Mouse (Mus musculus) CD4-positive, CD25-positive, alpha-beta regulatory T cell, adult 4 months (primary cell): ENCODE results near the gene Cacnb2. TPM values are rescaled to one million over a fixed set of nuclear protein-coding genes. Genes with fewer than 3 reads are reported as not detected.

Experiments
- ATAC-seq: one replicate; pipeline ENCODE4 v1.8.0; 2017
- polyA plus RNA-seq, 2 experiments: library from polyadenylated mRNA; unstranded; fragments of 100-300 nt; shearing (Covaris generic); gene quantifications; one replicate each; pipeline ENCODE4 v1.2.1; 2017

The Cacnb2 gene
- polyA plus RNA-seq, 2 experiments from 2014 or later = 0.24 TPM; not detected in 1

DNA sequence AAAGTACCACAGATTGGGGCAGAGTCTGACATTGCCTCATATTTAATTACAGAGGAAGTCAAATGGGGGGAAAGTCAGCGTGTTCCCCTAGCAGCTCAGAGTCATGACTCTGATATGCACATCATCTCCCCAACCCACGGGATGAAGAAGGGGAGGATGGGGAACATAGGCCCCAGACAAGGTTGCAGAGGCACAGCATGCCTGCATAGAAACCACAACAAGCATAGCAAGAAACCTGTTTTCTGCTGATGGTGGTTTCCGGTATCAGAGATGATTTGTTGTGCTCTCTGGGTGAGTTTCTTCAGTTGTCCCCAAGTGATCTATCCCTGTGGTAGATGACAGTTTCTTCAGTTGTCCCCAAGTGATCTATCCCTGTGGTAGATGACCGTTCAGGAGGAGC lies 389.6 kb downstream of the Cacnb2 start:
- ATAC-seq = peak; percentile 84

DNA sequence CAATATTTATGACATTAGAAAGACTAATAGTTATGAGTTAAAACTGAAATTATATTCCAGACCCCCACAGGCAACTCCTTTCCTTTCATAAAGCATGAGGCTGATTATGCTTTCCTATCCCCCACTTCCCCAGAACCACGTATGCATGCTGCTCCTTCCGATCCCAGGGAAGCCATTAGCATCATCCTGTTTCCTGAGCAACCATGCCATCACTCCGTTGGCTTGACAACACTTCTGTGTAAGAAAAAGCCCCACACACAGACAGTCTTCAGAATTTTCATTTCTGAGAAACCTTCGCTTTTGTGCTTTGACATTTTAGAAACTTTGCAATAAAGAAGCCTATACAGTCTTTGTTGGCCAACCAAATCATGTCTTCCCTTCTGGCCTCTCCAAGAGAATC lies 393.1 kb downstream of the Cacnb2 start:
- ATAC-seq = no peak

DNA sequence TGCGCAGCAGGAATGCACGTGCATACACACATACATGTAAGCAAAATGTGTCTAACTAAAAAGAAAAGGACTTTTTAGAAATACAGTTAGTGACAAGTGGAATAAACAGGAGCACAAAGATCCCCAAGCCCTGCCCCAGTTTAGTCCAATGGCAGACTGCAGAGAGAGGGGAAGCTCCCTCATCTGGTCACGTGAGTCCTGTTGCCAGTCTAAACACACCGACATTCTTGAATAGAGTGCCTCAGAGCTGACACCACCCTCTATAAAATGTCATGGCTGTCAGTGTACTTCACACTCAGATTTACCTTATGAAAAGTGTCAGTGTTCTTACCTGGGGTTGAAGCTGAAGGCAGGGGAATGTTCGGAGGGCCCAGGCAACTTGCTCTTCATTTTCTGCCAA lies 394.9 kb downstream of the Cacnb2 start:
- ATAC-seq = no peak

DNA sequence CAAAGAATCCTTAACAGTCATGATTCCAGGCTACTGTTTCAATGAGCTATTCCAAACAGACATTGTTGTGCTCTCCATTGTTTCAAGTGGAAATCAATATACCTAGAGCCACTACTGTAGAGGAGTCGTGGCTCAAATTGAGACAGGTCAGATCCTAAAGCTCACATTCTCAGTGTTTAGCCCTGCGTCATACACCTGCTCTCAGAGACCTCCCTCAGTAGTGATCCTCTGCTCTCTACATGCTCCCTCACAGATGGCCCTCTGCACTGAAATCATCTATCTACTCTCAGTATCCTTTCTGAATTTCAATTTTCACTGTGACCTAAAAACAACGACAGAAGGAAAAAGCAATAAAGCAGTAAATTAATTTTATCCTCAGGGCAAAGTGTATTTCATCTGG lies 404.6 kb downstream of the Cacnb2 start:
- ATAC-seq = no peak

DNA sequence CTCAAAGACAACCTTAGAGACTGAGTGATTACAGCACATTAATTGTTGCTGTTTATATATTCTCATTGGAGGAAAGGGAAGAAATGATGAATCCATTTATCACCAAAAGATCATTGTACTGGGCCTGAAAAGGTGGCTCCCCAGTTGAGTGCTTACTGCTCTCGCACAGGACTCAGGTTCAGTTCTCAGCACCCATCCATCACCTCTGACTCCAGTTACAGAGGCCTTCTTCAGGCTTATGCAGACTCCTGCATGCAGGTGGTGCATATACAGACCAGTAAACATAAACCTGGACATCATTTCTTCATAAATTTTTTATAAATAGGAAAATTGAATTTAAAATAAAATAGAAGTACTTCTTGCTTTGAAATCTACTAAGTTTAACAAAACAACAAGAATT lies 405.2 kb downstream of the Cacnb2 start:
- ATAC-seq = no peak

DNA sequence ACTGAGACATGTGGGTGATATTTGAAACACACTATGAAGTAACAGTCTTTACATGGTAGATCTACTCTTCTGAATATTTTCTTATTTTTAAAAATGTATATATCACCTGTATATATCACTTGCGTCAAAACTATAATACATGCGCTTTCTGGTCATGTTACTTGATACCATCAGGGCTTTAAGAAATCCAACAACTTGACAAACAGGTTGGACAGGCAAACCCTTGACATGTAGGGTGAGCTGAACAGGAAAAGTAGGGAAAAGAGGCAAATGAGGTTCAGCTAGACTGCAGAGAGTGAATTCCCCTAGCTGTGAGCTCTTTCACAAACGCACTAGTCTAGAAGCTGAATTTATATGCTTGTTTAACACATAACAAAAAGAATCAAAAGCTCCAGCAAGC lies 423.9 kb downstream of the Cacnb2 start:
- no peak for ATAC-seq

DNA sequence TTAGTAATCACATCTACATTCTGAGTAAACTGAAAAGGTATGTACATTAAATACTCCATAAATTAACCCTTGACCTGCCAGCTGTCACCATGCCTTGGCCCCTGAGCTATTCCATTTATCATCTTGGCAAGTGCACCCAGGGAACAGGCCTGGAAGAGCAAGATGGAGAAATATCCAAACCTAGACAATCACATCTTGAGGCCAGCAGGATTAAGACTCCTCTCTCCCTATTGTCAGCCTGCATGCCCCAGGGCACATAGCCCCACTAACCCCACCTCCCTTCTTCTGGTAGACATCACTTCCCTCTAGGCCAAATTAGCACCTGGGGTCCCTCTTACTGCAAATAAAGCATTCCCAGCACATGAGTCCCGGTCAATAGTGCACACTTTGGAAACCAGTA lies 424.9 kb downstream of the Cacnb2 start:
- ATAC-seq = no peak

Other genes starting within 250 kb of the Cacnb2 start
- gene Slc39a12, start 214.8 kb upstream of the Cacnb2 start, polyA plus RNA-seq = not detected